Comparison of ENCODE assay signal across 8 mouse cellular contexts in genomic region chr7:126949793-126950646, GRCm38 (mm10). TPM values are rescaled to one million over a fixed set of nuclear protein-coding genes. Genes with fewer than 3 reads are reported as not detected.
DNase-seq lines count a peak whose midpoint lies in the region; ATAC-seq lines count a peak whose summit lies in the region.

Gene Sez6l2 (plus strand): TSS chr7:126950563.

- peak within 1 kb of the TSS; percentile 97 for H3K4me2 ChIP-seq in hindbrain, embryonic 11.5 days (replicated peaks; ENCODE audit: low read depth, low read length)

- peak; percentile 88 for DNase-seq in NIH3T3 (ENCODE audit: low read depth)
- peak; percentile 92 for DNase-seq in cerebellum, adult 9-10 months
- peak; percentile 70 to 85 for DNase-seq in frontal cortex, adult 2 months (ENCODE audit: extremely low spot score in 1 of 2, low spot score in 1 of 2)
- peak; percentile 90 for DNase-seq in hindbrain, embryonic 11.5 days (ENCODE audit: low spot score)
- peak; percentile 77 to 78 for DNase-seq in layer of hippocampus, postnatal 25 days (ENCODE audit: extremely low spot score in 1 of 2, low spot score in 1 of 2)
- peak; percentile 96 for DNase-seq in lung, postnatal 14 days
- peak; percentile 75 for DNase-seq in retina, adult 2 months (ENCODE audit: low read depth, low spot score)
- DNase-seq in thymus, postnatal 25 days = peak; percentile 94

- H3K4me3 ChIP-seq in hindbrain, embryonic 11.5 days (ENCODE audit: low read depth, low read length) = peak within 1 kb of the TSS; percentile 46

- peak; percentile 89 for ATAC-seq in hindbrain, embryonic 11.5 days (ENCODE audit: low FRiP score)

- under 1% methylated on average over 38 of the region's 42 CpGs for WGBS in hindbrain, embryonic 11.5 days

- no peaks in the 10 kb centered on the region for H3K36me3 ChIP-seq in hindbrain, embryonic 11.5 days (ENCODE audit: control insufficient read depth, insufficient read depth, low read length)

- H3K27ac ChIP-seq in hindbrain, embryonic 11.5 days (ENCODE audit: low read depth, low read length) = peak within 1 kb of the TSS; percentile 82

- H3K9me3 ChIP-seq in hindbrain, embryonic 11.5 days (ENCODE audit: control insufficient read depth, low read length) = no peaks in the 10 kb centered on the region

- H3K4me1 ChIP-seq in hindbrain, embryonic 11.5 days (replicated peaks; ENCODE audit: control insufficient read depth, insufficient read depth, low read length) = no peaks in the 10 kb centered on the region

- peaks cover 20% of the 10 kb centered on the region for H3K27me3 ChIP-seq in hindbrain, embryonic 11.5 days (ENCODE audit: control insufficient read depth, insufficient read depth, low read length)

- peak within 1 kb of the TSS; percentile 55 for H3K9ac ChIP-seq in hindbrain, embryonic 11.5 days (ENCODE audit: low read depth, low read length)

RNA-seq across cellular contexts. Expression of gene Sez6l2, which starts in this region (rescaled TPM):
- 175 and 194 TPM in 2 replicates for polyA plus RNA-seq in frontal cortex, adult 2 months (2012; rRNA removed)
- polyA plus RNA-seq in hindbrain, embryonic 11.5 days (2014; fragmentation: Nextera tagmentation; extraction: Ambion mirVana) = 13.2 and 14.2 TPM in 2 replicates
- 100 to 1,000 TPM; 411 to 438 TPM for total RNA-seq in layer of hippocampus, postnatal 25 days (2021)

Comparison
In these comparisons a context has a peak if more than half of its experiments do, and no peak if none do; other contexts are left out.
1. Peak in every context shown above with its lines: DNase-seq, ATAC-seq, H3K4me3 ChIP-seq and H3K27ac ChIP-seq.
2. RNA of gene Sez6l2 (polyA plus RNA-seq): 175 to 194 TPM in frontal cortex, adult 2 months; 13.2 to 14.2 TPM in hindbrain, embryonic 11.5 days; every median in the first group is over 10 times any median in the second.